In the genomic region with DNA sequence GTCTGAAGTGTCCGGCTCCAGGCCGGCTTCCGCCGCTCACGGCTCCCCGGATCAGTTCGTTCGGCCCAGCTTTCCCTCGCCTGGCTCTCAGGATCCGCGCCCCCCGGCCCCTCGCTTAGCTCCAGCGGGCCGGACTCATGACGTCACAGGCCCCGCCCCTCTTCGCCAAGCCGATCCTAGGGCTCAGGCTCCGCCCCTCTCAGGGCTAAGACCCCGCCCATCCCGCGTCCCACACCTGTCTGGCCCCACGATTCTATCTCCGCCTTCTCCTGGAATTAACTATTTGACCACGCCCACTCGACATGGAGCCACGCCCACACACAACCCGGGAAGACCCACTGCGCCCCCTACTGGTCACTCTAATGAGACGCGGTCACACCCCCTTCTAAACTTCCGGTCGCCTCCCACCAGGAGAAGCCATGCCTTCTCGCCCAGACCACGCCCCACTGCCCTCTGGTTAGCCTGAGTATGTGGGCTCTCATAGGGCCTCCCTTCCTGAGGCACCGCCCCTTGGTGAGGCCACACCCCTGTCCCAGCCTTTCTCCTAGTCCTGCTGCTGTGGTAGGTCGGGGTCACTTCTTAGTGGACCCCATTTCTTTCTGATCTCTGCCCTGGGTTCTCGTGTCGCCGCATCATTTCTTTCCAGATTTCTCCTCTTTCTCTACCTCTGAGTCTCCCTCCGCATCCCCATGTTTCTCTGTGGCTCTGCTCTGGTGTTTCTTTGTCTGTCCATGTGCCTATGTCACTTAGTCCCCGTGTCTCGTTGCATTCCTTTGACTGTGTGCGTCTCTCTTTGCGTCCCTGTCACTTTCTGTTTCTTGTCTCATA, we compare ENCODE assay signal across 1 mouse cellular context.
A peak's percentile ranks its signal among the peaks of the same experiment; 100 is the strongest.
TF ChIP-seq lines count a peak whose summit lies in the region.

No protein-coding gene starts in this region.

TF ChIP-seq in MEL, 35 proteins besides CTCF, POLR2A, EP300 and RAD21:
- TF ChIP-seq E2F4 (IDR thresholded peaks at IDR 0.05; ENCODE audit: borderline replicate concordance, low read depth, low read length) (no peak), TCF12 (IDR thresholded peaks at IDR 0.05; ENCODE audit: low read depth, low read length) (no peak), CHD2 (IDR thresholded peaks at IDR 0.05; ENCODE audit: low read length) (no peak), NRF1 (IDR thresholded peaks at IDR 0.05; ENCODE audit: insufficient read depth, low read depth, low read length, poor library complexity, severe bottlenecking) (0 out of 2 replicates have a peak, but pooled peaks have one; percentile 23), MXI1 (IDR thresholded peaks at IDR 0.05; ENCODE audit: low read depth, low read length) (peak; percentile 55), ELF1 (IDR thresholded peaks at IDR 0.05; ENCODE audit: low read depth, low read length) (peak; percentile 80), ZC3H11A (IDR thresholded peaks at IDR 0.05; ENCODE audit: low read depth, low read length) (peak; percentile 17; the same call in 1 of the 2 replicates), MAZ (IDR thresholded peaks at IDR 0.05; ENCODE audit: low read depth, low read length) (no peak; the same call in 1 of the 2 replicates), ETS1 (IDR thresholded peaks at IDR 0.05; ENCODE audit: low read depth, low read length) (no peak; the same call in 1 of the 2 replicates), ZNF384 (IDR thresholded peaks at IDR 0.05; ENCODE audit: low read depth, low read length) (no peak), TAL1 (IDR thresholded peaks at IDR 0.05; ENCODE audit: low read length) (no peak), GABPA (IDR thresholded peaks at IDR 0.05; ENCODE audit: low read depth, low read length) (no peak), BHLHE40 (IDR thresholded peaks at IDR 0.05; ENCODE audit: borderline replicate concordance, low read depth, low read length) (no peak), GATA1 (IDR thresholded peaks at IDR 0.05; ENCODE audit: low read depth, low read length) (no peak), UBTF (IDR thresholded peaks at IDR 0.05; ENCODE audit: borderline replicate concordance, insufficient read depth, low read depth, low read length) (no peak), MYC (IDR thresholded peaks at IDR 0.05; ENCODE audit: low read depth, low read length) (peak; percentile 58; the same call in 1 of the 2 replicates), POLR2AphosphoS5 (IDR thresholded peaks at IDR 0.05; ENCODE audit: borderline replicate concordance, low read depth, low read length) (no peak), MYB (IDR thresholded peaks at IDR 0.05; ENCODE audit: low read depth, low read length) (no peak), ZKSCAN1 (IDR thresholded peaks at IDR 0.05; ENCODE audit: low read depth, low read length) (no peak), SIN3A (IDR thresholded peaks at IDR 0.05; ENCODE audit: low read length) (peak; percentile 70), MAX (IDR thresholded peaks at IDR 0.05; ENCODE audit: low read length) (no peak), HCFC1 (IDR thresholded peaks at IDR 0.05; ENCODE audit: low read depth, low read length) (peak; percentile 66), JUND (IDR thresholded peaks at IDR 0.05; ENCODE audit: low read depth, low read length) (no peak), SMC3 (IDR thresholded peaks at IDR 0.05; ENCODE audit: low read depth, low read length) (peak; percentile 48), POLR2AphosphoS2 (IDR thresholded peaks at IDR 0.05; ENCODE audit: low read length) (no peak), NELFE (IDR thresholded peaks at IDR 0.05; ENCODE audit: low read depth, low read length) (no peak), ZMIZ1 (IDR thresholded peaks at IDR 0.05; ENCODE audit: low read depth, low read length) (no peak), TBP (IDR thresholded peaks at IDR 0.05; ENCODE audit: low read depth, low read length) (peak; percentile 69), USF2 (IDR thresholded peaks at IDR 0.05; ENCODE audit: borderline replicate concordance in 1 of 2, insufficient read depth in 1 of 2, low read depth in 1 of 2, low read length in 2 of 2) (no peak), USF1 (IDR thresholded peaks at IDR 0.05; ENCODE audit: low read depth, low read length) (0 out of 2 replicates have a peak, but pooled peaks have one; percentile 23)
